Mouse (Mus musculus) C2C12 (cell line): Measurements from ENCODE around the gene Tiam2. TPM values are rescaled to one million over a fixed set of nuclear protein-coding genes. Genes with fewer than 3 reads are reported as not detected.
A peak's percentile ranks its signal among the peaks of the same experiment; 100 is the strongest.

Experiments used
- H3K27me3 ChIP-seq: one replicate; pipeline ENCODE4 v1.6.1; 2011; ENCODE audit not compliant: control insufficient read depth, insufficient read depth, insufficient read length
- H3K36me3 ChIP-seq: one replicate; pipeline ENCODE4 v1.6.1; 2011; ENCODE audit not compliant: control insufficient read depth, insufficient read depth
- H3K4me3 ChIP-seq: one replicate; pipeline ENCODE4 v1.5.1; 2011; ENCODE audit warnings: mild to moderate bottlenecking, control low read depth; ENCODE audit not compliant: poor library complexity, insufficient read depth, severe bottlenecking
- H3K79me2 ChIP-seq: one replicate; pipeline ENCODE4 v1.6.1; 2011; ENCODE audit not compliant: control insufficient read depth, insufficient read depth
- H3K79me3 ChIP-seq: one replicate; pipeline ENCODE4 v1.6.1; 2011; ENCODE audit warnings: low read depth, control low read depth
- H3ac ChIP-seq: one replicate; pipeline ENCODE3; 2011; ENCODE audit warnings: low read depth; ENCODE audit not compliant: control insufficient read depth, insufficient read length
- CEBPB ChIP-seq: IDR thresholded peaks from one replicate; pipeline ENCODE4 v1.6.1; 2011; ENCODE audit warnings: low read depth, mild to moderate bottlenecking, control low read depth, moderate library complexity
- CTCF ChIP-seq: IDR thresholded peaks from one replicate; pipeline ENCODE4 v1.5.1; 2011; ENCODE audit not compliant: control insufficient read depth, insufficient read depth, insufficient read length
- FOSL1 ChIP-seq: IDR thresholded peaks from one replicate; pipeline ENCODE4 v1.8.0; 2011; ENCODE audit warnings: mild to moderate bottlenecking, low read length; ENCODE audit not compliant: poor library complexity, insufficient read depth, severe bottlenecking
- MAX ChIP-seq: IDR thresholded peaks from one replicate; pipeline ENCODE4 v1.6.1; 2011; ENCODE audit warnings: mild to moderate bottlenecking, control low read depth
- MYOD1 ChIP-seq: IDR thresholded peaks from one replicate; pipeline ENCODE4 v1.6.1; 2011; ENCODE audit warnings: low read depth; ENCODE audit not compliant: control insufficient read depth, insufficient read length
- MYOG ChIP-seq: IDR thresholded peaks from one replicate; pipeline ENCODE4 v1.6.1; 2011; ENCODE audit not compliant: control insufficient read depth, insufficient read length; ENCODE audit errors: extremely low read depth
- USF1 ChIP-seq: IDR thresholded peaks from one replicate; pipeline ENCODE4 v1.6.1; 2011; ENCODE audit warnings: low read depth, mild to moderate bottlenecking, control low read depth, moderate library complexity
- polyA plus RNA-seq: library from polyadenylated mRNA; unstranded; fragments of >200 nt; fragmentation: generic; extraction: Trizol; gene quantifications from one replicate; pipeline ENCODE4 v1.2.1, GENCODE M21; 2012; ENCODE audit warnings: missing spikeins

Gene Tiam2
- polyA plus RNA-seq, 1 experiment, result 28.3 TPM

DNA sequence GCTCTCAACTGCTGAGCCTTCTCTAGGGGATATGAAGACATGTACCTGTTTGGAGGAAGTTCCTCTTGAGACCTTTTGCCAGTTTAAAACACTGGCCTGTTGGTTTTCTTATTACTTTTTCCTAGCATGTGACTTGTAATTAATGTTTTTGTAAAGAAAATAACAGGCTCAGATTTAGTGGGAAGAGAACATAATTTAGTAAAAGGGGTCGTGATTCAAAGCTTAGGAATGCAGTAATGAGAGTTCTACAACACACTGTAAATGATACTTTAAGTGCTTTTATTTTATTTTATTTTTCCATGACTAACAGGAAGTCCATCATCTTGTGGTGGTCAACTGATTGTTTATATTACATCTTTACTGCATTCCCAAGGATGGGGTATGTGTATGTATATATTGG, 42.0 kb downstream of the Tiam2 start:
- H3K27me3 ChIP-seq, result no peaks in the 10 kb centered on the region
- H3ac ChIP-seq, result no peak overlapping the region
- peaks cover 78% of the 10 kb centered on the region for H3K79me3 ChIP-seq
- no peak for TF ChIP-seq MYOG
- TF ChIP-seq MAX, result no peak
- TF ChIP-seq USF1, result peak; percentile 41
- TF ChIP-seq CTCF, result no peak
- peak; percentile 33 for TF ChIP-seq MYOD1
- TF ChIP-seq CEBPB, result no peak
- no peak for TF ChIP-seq FOSL1
- H3K79me2 ChIP-seq, result peaks cover 96% of the 10 kb centered on the region
- H3K36me3 ChIP-seq, result peaks cover 57% of the 10 kb centered on the region
- no peak overlapping the region for H3K4me3 ChIP-seq

DNA sequence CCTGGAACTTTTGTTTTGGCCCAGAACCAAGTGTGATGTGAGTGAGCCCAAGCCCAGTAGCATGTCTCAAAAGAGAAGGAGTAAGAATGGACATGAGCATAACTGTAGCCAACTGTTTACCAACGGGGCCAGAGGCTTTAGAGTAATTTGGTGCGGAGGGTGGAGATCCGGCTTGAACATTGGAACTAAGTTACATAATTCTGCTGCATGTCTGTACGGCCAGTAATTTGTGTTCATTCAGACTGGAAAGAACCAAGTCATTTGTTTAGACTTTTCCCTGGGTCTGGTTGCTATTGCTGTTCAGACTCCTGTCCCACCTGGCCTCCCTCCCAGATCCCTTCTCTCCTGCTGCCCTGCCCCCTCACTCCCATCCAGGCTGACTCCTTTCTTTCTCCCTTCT, 43.3 kb downstream of the Tiam2 start:
- Histone ChIP-seq H3K79me2 (peaks cover 96% of the 10 kb centered on the region), H3K79me3 (peaks cover 80% of the 10 kb centered on the region), H3K4me3 (no peak overlapping the region), H3K36me3 (peaks cover 56% of the 10 kb centered on the region), H3K27me3 (no peaks in the 10 kb centered on the region), H3ac (no peak overlapping the region)
- TF ChIP-seq USF1 (no peak), CTCF (no peak), MAX (no peak), FOSL1 (no peak), MYOG (no peak), MYOD1 (no peak), CEBPB (no peak)

DNA sequence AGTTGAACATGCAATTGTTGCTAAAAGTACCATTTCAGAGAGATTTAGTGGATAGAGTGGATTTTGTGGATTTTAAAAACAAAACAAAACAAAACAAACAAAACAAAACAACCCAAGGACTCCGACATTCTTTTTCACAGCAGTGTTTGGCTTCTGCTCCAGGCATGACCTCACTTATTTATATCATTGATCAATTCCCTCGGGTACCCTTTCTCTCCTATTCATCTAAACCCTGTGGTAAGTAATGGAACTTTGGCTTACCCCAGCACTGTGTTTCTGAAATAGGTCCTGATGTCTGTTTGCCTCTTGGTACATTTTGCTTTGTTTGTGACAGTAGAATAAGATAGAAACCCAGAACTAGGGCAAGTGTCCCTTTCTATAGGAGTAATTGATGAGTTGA, 52.2 kb downstream of the Tiam2 start:
- peaks cover 20% of the 10 kb centered on the region for H3K36me3 ChIP-seq
- H3ac ChIP-seq, result no peak overlapping the region
- H3K79me2 ChIP-seq, result peaks cover 100% of the 10 kb centered on the region
- no peak overlapping the region for H3K4me3 ChIP-seq
- no peak for TF ChIP-seq CEBPB
- no peak for TF ChIP-seq CTCF
- no peak for TF ChIP-seq USF1
- no peak for TF ChIP-seq MAX
- no peak for TF ChIP-seq FOSL1
- no peak for TF ChIP-seq MYOG
- no peak for TF ChIP-seq MYOD1
- H3K27me3 ChIP-seq, result no peaks in the 10 kb centered on the region
- peaks cover 75% of the 10 kb centered on the region for H3K79me3 ChIP-seq

DNA sequence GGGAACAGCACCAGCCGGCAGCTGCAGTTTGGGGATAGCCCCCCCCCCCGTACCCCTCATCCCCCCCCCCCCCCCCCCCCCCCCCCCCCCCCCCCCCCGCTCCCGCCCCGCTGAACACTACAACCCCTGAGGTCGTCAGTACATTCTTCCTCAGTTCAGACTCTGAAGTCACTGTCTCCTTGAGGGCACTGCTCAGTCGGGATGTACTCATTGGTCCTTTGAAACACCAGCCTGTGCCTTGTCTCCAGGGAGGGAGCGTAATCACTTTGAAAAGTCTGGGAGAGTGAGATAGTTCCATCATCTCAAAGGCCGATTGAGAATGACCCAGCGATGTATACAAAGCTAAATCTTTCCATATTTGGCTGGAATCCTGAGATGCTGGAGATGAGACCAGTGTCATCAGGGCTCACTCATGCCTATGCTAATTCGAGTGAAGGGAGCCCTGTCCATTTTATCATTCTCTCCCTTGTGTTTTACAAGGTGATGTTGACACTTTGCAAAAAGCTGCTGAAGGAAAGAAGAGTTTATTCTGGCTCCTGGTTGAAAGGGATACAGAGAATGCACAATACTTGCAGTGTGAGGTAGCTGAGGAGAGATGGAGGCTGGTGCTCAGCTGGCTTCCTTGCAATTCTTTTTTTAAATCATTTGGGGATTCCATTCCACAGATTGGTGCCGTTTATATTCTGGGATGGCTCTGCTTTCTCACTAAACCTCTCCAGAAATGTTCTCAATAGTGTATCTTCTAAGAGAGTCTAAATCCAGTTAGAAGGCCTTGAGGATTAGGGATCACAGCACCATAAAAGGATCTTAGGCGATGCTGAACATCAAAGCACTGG, 53.6 kb downstream of the Tiam2 start:
- H3K79me2 ChIP-seq, result peaks cover 98% of the 10 kb centered on the region
- TF ChIP-seq CEBPB (no peak), MAX (no peak), MYOG (no peak), MYOD1 (no peak), CTCF (no peak), FOSL1 (no peak), USF1 (no peak)
- no peak overlapping the region for H3K4me3 ChIP-seq
- H3K36me3 ChIP-seq, result peaks cover 15% of the 10 kb centered on the region
- peaks cover 72% of the 10 kb centered on the region for H3K79me3 ChIP-seq
- H3K27me3 ChIP-seq, result no peaks in the 10 kb centered on the region
- no peak overlapping the region for H3ac ChIP-seq

DNA sequence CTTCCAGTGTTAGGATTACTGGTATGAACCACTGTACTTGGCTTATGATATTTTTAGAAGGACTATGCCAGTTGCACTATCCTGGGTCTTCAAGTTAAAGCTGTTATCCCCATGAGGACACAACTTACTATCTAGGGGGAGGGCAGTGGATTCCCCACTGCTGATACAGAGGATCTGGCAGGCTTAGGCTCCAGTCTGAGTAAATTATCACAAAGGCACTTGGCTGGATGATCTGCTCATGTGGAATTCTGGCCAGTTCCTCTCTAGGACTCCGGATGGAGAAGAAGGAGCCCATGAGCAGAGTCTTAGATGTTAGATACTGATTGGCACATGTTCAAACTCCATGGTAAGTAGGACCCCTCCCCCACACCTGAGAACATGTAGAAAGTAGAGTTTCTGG, 59.0 kb downstream of the Tiam2 start:
- TF ChIP-seq USF1 (no peak), MYOD1 (no peak), MAX (no peak), FOSL1 (no peak), CTCF (no peak), MYOG (no peak), CEBPB (no peak)
- H3K36me3 ChIP-seq, result peaks cover 24% of the 10 kb centered on the region
- H3K79me2 ChIP-seq, result peaks cover 98% of the 10 kb centered on the region
- peaks cover 79% of the 10 kb centered on the region for H3K79me3 ChIP-seq
- no peak overlapping the region for H3K4me3 ChIP-seq
- H3K27me3 ChIP-seq, result no peaks in the 10 kb centered on the region
- no peak overlapping the region for H3ac ChIP-seq
